Mouse (Mus musculus) megakaryocyte, embryonic 14.5 days (primary cell): Measurements from ENCODE around the gene Tmc3.

ENCODE experiments used
- FLI1 ChIP-seq: IDR thresholded peaks from 2 replicates; pipeline ENCODE4 v1.6.1; 2012; ENCODE audit warnings: low read length, inconsistent platforms, mixed read lengths
- GATA1 ChIP-seq: IDR thresholded peaks from 3 replicates; pipeline ENCODE4 v1.6.1; 2012; ENCODE audit warnings: mixed read lengths, low read length, inconsistent platforms, borderline replicate concordance

- TF ChIP-seq GATA1 (no peak), FLI1 (no peak)
Observed at GRCm38 (mm10) chr7:83631828-83632681, 47.3 kb downstream of the Tmc3 start, which contains the start of gene Stard5.
